Mouse (Mus musculus) frontal cortex, postnatal 36 days (tissue): ENCODE data around the gene Hdac5.

Experiments
- DNase-seq, 2 experiments: peaks; one replicate each; pipeline ENCODE4 v3.0.0; 2022; ENCODE audit warnings: low spot score in 2 of 2

Gene Hdac5

DNA sequence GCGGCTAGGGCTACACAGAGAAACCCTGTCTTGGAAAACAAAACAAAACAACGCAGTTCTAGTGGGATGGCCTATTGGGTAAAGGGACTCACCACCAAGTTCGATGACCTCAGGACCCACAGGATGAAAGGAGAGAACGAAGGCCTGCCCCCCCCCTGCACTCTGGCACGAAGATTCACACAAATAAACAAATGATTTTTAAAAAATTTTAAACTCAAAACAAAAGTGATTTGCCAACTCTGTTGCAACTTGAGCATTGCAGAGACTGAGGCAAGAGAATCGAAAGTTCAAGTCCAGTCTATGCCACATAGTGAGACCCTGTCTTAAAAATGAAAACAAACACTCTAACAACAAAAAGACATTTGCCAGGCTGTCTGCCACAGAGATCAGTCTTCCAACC is 10.7 kb upstream of the Hdac5 start:
- DNase-seq, result no peak

DNA sequence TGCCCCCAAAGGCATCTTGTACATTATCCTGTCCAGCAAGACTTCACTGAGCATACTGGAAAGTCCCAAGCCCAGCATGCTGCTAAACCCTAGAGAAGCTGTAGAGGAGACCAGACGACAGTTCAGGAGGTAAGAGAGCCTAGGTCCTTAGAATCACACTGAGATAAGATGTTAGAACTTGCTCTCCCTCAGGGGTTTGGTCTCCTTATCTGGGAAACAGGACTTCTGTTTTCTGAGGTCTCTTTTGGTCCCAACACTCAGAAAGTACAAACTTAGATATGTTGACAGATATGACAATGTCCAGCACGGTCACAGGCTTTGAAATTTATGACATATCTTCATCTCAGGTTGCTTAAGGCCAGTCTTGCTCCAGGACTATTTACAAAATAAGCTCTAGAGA is 6.1 kb upstream of the Hdac5 start:
- no peak for DNase-seq

DNA sequence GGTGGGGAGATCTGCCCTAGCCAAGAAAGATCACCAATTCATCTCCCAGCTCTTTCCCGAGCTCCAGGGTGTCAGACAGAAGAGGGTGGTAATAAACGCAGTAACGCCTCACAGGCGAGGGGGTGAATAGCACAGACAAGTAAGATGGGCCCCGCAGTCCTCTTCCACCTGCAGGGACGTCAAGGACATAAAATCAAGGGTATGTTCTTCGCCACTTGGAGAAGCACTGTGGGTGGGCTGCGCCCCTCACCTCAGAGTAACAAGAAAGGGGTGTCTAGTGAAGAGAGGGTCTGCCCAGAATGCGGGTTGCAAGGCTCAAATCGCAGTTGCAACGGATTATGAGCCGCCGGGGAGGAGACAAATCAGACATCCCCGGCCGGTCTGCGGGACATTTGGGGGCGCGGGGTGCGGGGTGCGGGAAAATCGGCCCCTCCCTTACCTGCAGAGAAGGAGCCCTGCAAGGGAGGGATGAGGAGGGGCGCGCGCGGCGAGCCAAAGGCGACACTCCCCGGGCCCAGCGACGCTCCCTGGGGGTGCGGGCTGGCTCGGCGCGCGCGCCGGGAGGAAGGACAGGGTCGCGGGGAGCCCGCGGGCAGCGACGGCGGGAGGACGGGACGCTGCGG is 524 bp downstream of the Hdac5 start:
- no peak for DNase-seq

DNA sequence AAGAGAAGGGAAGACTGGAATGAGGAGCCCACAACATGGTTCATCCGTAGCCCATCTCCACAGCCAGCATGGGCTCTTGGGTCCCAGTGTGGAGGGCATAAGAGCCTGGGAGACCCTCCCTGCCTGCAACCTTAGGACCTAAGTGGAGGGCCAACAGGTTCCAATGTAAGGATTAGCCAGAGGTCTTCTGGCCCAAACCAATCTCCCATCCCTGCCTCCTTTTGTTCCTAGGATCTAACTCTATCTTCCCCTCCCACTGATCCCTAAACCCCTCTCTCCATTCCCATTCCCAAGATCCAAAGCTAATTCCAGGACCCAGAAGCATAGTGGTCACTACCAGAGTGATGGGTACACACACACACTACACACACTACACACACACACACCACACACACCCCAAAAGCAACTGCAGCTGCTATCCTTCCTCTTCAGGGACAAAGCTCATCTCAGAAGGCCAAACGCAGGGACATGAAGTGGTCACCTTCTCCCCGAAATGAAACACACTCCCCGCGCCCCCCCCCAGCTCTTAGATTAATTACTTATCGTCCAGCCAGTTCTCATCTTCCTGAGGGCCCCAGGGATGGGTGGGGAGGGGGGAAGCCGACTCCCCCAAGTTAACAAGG is 1.2 kb downstream of the Hdac5 start:
- no peak for DNase-seq

DNA sequence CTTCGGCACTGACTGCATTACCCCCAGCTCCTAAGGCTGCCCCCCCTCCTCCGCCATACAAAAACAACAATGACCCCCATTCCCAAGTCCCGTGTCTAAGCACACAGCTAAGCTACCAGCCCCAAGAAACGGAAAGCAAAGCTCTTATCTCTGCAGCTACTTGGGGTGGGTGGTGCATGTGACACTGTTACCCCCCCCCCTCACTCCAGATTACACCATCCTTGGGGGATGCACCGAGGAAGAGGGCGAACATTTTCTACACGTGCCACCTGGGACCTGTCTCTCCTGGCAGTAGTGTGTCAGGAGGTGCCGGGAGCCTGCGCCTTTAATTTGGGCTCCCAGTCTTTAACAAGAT is 1.8 kb downstream of the Hdac5 start:
- no peak for DNase-seq

DNA sequence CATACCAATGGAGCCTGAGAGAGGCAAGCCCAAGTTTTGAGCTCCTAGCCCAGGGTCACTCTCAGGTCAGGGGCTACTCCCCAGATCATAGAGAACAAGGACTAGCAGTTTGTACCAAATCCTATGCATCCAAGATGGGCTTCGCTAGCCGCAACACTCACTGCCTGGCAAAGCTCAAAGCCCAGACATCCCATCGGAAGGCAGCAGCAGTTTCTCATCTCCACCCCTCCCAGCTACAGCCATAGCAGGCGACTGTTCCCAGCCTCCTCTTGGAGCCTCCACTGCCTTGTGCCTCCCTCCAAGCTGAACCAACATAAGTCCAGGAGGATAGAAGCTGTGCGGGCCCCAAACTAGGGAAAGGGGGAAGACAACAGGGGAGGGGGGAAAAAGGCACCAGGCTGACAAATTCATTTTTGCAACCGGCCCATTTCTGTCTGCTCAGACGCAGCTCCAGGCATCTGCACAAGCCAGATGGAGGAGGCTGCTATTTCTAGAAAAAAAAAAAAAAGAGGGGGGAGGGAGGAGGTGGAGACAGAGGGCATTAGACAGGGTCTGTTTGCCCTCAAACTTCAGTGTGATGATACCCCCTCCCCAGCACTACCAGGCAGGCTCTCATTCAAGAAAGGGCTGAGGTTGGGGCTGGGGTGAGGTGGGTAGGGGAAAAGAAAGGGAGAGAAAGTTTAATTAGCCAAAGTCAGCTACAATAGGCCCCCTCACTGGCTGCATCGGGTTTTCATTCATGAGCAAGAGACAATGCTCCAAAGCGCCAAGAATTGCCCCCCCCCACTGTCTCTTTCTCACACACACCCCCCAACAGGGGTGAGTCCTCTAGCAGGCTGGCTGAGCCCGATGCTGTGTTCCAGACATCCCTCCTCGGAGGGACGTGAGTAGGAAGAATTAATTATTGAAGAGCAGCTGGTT is 2.4 kb downstream of the Hdac5 start:
- DNase-seq, result no peak

DNA sequence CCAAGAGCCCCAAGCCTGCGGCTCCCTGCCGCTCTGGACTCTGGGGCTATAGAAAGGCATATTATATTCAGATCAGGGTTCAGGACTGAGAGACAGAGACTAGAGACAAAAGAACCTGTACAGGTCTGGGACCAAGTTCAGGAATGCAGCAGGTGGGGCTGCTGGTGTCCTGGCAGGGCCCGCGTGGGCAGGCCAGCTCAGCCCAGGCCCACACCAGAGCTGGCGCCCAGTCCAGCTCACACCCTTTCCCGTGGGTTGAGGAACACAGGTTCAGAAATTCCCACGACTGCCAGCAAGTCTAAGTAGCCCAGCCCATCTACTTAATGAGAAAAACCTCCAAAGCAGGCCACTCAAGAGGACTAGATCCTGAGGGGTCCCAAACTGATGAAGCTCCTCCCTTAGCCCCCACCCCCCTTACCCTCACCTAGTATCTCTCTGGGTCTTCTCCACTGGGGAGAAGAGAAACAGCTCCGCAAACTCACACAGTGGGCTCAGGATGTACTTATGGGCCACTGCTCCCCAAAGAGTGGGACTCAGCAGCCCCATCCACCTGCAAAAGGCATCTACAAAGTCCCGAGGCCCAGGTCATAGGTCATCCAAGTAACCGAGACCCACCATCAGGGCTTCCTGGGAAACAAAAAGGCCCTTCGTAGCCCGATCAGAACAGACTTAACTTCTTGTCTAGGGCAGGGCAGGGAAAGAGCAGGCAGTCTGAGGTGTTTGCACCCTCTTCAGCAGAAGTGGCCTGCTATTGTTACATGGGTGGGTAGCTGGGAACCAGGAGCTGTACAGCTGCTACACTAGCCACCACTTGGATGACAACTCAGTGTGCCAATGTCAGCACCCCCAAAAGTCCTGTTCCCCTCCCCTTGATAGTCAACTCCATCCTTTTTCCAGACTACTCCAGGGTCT is 3.6 kb downstream of the Hdac5 start:
- no peak for DNase-seq

DNA sequence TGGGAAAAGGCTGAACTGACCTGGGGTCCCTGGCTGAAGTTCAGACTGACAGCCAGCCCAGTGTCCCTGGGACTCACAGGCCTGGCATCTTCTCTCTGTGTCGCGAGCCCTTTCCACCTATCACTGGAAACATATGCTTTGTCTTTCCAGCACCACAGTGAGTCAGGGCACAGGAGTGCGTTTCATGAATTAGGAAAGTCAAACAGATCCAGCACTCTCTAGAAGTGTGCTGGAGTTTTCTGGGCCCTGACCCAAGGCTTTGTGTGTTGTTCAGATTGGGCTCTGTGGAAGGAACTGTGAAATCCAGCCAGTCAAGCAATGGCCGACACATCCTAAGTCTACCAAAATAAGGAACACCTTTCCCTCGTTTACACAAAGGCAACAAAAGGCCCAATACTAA is 4.7 kb downstream of the Hdac5 start:
- no peak for DNase-seq

DNA sequence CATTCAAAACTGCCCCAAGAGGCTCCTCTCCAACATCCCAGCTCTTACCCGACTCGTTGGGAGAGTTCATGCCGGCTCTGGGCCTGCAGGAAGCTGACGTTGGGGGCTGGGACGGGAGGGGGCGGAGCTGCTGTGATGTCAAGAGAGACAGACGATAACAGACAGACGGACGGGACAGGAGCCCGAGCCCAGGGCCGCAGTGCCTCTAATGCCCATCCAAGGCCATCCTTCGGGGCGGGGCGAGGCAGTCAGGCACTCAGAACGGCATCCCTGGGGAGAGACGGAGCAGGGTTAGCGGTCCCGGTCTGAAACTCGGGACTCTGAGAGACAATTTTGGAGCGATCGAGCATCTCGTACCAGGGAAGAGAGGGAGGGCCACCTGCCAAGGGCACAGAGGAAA is 5.3 kb downstream of the Hdac5 start:
- no peak for DNase-seq

DNA sequence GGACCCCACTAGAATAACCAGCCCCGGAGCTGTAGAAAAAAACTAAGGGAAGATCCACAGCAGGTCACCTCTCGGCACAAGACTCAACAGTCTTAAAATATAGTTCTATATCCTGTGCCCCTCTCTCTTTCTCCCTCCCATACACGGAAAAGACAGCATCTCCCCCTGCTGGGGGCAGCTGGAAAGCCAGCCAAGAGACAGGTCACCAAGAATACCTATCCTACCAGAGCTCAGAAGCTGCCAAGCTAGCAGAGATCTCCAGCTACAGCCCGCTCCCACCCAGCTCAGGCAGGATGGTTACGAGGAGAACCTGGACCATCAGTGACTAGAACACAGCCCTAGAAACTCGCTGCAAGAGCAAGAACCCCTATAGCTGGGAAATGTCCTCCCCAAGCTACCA is 6.8 kb downstream of the Hdac5 start:
- no peak for DNase-seq

DNA sequence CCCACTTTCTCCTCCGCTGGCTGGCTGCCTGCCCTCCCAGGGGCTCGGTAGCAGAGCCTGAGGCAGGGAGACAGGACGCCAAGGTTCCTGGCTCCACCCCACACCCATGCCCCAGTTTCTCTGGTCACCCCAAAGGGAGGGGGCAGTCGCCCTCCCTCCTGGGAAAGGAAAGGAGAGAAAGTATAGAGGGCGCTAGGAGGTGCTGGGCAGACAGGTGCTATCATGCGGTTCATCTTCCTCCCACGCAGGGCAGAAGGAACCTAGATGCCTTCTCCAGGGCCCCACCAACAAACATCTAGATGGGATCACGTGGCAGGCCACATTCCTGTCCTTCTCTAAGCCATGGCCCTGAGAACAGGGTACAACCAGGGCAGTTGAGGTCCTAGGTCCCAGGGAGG is 8.0 kb downstream of the Hdac5 start:
- DNase-seq, result no peak

DNA sequence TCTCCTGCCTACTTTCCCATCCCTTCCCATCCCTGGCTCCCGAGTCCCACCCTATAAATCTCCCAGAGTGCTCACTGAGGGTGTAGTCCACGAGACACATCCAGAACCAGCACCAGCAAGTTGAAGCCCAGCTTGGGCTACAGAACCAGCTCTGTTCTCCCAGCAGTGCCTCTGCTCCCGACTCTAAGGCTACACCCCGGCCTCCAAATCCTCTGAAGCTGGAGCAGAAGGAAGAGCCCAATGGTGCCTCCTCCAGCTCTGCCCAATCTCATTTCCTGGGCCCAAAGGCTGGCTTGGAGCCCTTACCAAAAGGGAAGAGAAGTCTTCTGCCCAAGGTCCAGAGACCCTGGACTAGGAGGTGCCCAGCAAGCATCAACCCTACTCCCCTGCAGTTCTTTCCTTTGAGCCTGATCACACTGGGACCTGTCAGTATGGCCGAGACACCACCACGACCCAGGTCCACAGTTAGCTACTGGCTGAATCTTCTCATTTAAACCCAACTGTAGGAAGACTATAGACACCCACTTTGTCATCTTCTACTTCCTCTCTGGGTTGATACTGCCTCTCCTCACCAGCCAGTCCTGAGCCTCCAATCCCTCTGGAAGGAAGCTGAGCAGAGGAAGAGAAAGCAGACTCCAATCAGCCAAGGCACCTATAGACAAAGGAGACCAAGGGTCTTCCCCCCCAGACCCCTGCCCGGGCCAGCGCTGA is 8.6 kb downstream of the Hdac5 start:
- no peak for DNase-seq

DNA sequence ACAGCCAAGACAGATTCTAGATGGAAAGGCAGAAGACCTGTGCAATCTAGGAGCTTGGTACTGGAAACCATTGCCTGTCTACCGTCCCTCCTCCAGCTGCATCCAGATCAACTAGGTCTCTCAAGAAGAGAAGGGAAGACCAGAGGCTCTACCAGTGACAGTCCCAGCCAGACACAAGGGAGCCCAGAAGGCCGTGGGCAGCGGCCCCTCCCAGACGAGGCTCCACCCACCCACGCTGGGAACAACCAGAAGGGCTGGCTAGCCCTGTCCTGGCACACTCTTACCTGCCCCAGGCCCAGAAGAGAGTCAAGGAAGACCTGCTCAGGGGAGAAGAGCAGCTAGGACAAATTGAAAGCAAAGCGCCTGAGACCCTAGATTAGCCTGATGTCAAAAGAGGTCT is 9.5 kb downstream of the Hdac5 start:
- no peak for DNase-seq

DNA sequence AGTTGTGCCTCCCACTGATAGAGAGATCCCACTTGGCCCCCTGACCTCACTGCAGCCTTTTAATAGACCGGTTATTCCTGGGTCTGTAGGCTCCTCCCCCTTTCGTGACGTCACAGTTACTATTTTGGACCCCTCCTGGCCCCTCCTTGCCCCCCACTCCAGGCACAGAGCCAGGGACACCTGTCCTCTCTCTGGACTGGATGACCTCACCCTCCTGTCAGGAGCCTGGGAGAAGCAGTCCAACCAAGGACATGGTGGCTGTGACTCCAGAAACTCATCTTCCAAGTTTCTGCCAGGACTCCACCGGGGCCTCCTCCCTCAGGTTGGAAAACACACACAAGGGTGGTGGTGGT is 10.0 kb downstream of the Hdac5 start:
- no peak for DNase-seq

DNA sequence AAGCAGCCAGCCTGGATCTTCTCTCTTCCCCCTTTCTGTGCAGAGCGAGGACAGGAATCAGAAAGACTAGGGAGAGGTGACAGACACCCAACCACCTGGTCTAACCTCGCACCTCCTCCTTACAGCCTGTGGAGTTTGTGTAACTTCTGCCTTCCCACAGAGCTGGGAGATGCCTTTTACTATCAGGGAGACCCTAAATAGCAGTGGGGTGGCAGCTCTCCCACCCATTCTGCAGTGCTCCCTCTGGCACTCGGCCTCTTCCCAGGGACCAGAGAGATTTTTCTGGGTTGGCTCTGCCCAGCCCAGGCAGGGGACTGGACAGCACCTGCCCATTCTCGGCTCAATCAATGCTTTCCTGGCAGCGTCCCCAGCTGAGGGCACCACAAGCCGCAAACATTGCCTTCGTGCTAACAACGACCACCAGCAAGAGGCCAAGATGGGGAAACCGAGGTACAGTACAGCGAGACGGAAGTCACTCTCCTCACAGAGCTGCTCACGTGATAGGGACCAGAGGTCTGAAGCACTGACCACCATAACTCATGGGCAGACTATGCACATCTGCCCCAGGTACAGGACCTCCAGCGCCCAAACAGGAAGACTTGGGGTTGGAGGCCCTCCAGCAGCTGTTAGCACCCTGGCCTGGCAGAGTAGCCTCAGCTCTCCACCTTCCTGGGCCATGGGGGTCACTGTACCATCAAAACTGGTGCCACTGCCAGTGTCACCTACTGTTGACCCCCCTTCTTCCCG is 10.5 kb downstream of the Hdac5 start:
- peak in 1 of 2 experiments; percentile 79 for DNase-seq

DNA sequence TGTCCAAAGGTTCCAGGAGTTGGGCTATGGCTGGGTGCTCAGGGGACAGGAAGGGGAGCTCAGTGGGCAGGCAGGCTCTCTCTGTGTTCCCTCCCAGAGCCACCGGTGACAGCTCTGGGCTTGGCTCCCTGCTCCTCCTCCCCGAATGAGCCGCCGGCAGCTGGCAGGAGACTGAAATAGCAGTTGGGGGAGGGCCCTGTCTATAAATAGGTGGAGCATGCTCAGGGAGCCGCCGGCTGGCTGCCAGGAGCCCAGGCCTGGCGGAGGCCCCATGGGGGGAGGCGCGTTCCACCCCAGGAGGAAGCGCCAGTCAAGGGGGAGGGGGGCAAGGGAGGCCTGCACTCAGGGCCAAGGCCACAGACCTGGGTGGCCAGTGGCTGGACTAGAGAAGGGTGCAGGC is 11.2 kb downstream of the Hdac5 start:
- peak; percentile 96 to 97 for DNase-seq

DNA sequence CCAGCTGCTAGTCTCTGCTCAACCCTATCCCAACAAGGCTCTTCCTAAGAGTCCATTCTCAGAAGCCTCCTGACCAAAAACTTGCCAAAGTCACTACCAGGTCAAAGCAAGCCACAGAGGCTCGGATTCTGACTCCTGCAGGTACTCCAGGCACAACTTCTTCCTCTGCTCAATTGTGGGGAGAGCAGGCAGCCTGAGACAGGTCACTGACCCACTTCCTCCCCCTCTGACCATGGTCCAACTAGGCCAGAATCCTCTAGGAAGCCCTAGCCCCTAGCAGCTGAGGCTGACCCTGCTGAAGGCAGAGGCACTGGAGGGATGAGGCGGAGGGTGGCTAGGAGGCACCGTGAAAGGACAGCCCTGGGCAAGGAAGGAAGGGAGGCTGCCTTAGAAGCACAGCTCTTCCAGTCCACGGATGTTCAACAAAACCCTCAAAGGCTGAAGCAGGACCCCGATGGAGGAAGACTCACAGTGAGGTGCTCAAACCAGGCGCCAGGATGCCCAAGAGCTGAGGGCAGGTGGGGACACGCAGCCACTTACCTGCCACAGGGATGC is 12.0 kb downstream of the Hdac5 start:
- DNase-seq, result no peak

DNA sequence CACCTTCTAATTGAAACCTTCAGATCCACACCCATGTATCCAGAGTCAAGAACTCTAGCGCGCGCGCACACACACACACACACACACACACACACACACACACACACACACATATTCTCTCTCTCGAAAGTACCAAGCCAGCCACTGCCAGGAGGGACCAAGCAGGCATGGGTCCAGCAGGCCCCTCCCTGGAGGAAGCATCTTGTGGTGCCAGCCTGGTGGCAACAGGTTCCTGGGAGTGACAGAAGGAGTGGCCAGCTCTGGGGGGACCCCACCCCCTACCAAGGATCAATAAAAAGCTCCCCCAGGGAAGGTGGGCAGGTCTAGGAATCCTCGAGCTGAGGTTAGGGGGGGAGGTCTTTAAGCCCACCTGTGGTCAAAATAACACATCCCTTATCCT is 12.6 kb downstream of the Hdac5 start:
- DNase-seq, result no peak

DNA sequence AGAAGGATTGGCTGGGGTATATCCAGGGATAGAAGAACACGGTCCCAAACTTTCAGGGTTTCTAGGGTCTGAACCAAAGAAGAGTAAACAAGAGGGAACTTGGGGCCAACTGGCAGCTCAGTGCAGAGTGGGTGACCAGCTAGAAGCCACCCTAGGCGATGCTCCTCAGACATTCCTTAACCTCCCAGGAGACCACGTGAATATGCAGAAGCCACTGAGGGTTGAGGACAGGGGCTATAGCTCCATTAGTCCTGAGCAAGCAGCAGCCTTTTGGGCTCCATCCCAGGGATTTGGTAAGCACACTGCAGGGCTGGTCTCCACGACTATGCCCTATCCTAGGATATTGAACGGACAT is 13.1 kb downstream of the Hdac5 start:
- no peak for DNase-seq

DNA sequence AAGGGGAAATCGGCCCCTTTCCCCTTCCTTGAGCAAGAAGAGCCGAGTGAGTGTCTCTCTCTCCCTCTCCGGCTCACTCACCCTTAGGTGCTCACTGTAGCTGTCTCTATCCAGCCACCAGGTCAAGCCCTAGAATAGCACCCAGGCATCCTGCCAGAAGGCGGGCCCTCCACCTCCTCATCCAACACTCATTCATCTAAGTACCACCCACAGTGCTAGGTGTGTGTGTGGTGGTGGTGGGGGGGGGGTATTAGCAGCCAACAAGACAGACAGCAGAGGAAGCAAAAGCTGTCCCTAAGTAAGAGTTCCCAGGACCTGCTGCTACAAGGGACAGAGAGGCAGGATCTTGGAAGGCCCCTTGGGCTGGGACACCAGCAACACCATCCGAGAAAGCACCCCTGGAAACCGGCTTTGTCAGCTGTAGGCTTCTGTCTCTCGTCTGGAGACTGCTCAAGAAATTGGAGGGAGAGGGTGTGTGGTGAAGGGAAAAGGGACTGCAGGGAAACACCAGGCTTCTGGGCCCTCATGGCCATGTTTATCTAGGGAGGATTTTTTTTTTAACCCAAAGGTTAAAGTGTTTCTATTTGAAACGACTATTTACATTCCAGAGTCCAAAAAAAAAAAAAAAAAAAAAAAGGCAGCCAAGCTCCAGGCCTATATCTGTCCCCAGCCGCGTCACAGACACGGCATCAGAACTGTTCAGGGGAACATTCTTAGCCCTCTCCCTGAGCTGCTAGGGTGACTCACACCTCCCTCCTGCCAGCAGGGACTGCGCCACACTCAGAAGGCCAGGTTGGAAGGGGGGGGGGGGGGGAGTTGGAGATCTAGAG is 13.7 kb downstream of the Hdac5 start:
- DNase-seq, result peak in 1 of 2 experiments; percentile 44
